In genomic region chr10:117687577-117687976, GRCm38 (mm10) we compare ENCODE assay signal across 14 mouse cellular contexts.
"Had no signal": no experiment of that assay in that cellular context is flagged by ENCODE, and none has a peak within 500 bp of the region (broad histone marks: within the 10 kb centered on the region; RNA-seq: fewer than 3 reads in every experiment).

No protein-coding gene starts in this region.

- H3K4me1 ChIP-seq: kidney, embryonic 15.5 days; liver, embryonic 13.5 days; midbrain, embryonic 12.5 days; midbrain, embryonic 15.5 days; neural tube, embryonic 13.5 days had no signal

- H3K27me3 ChIP-seq: kidney, embryonic 15.5 days; limb, embryonic 13.5 days; liver, embryonic 13.5 days; midbrain, embryonic 12.5 days; midbrain, embryonic 15.5 days; neural tube, embryonic 13.5 days had no signal

- H3K9ac ChIP-seq: kidney, embryonic 15.5 days; limb, embryonic 13.5 days; liver, embryonic 13.5 days; lung, embryonic 14.5 days; midbrain, embryonic 12.5 days; midbrain, embryonic 15.5 days; neural tube, embryonic 13.5 days had no signal

- DNase-seq: kidney, postnatal 14 days; layer of hippocampus, adult 9-11 months; right cerebral cortex, postnatal 25 days; thymus, postnatal 25 days had no signal

- H3K9me3 ChIP-seq: kidney, embryonic 15.5 days; limb, embryonic 10.5 days; limb, embryonic 13.5 days; liver, embryonic 13.5 days; midbrain, embryonic 12.5 days; midbrain, embryonic 15.5 days; neural tube, embryonic 13.5 days had no signal

- H3K27ac ChIP-seq: kidney, embryonic 15.5 days; limb, embryonic 10.5 days; limb, embryonic 13.5 days; liver, embryonic 13.5 days; macrophage; midbrain, embryonic 12.5 days; midbrain, embryonic 15.5 days; neural tube, embryonic 13.5 days had no signal

- H3K4me2 ChIP-seq: kidney, embryonic 15.5 days; limb, embryonic 13.5 days; liver, embryonic 13.5 days; lung, embryonic 14.5 days; midbrain, embryonic 12.5 days; midbrain, embryonic 15.5 days; neural tube, embryonic 13.5 days had no signal

- H3K4me3 ChIP-seq: kidney, embryonic 15.5 days; limb, embryonic 10.5 days; limb, embryonic 13.5 days; liver, embryonic 13.5 days; midbrain, embryonic 12.5 days; midbrain, embryonic 15.5 days; neural tube, embryonic 13.5 days had no signal

- ATAC-seq: intestine, postnatal 0 days had no signal
